Mouse (Mus musculus) frontal cortex, adult (tissue): ENCODE results near the gene Ttc29.

ENCODE experiments used
- ATAC-seq: cut with Nextera tagmentation; 2 replicates; pipeline ENCODE4 v1.9.2; 2017; ENCODE audit warnings: mild to moderate bottlenecking, moderate library complexity, mixed read lengths; ENCODE audit not compliant: low TSS enrichment

The Ttc29 gene

DNA sequence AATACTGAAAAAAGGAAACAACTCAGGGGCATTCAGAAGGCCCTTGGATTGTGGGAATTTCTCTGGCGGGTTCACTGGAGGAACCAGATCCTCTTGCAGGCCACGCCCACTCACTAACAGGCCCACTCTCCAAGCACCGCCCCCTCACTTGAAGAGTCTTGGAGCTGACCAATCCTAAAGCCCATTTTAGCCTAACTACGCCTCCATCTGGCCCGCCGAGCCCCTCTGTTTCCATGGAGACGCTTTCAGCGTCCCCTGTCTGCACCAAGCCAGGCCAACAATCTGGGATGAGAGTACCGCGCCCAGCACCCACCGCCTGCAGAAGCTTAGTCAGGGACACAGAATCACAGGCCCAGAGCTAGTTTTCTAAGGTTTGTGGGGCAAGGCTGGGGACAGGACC, at the start of gene Ttc29:
Gene Ttc29, plus strand, starts transcription at position 224 of the 400 bp plus-strand sequence.
- ATAC-seq = peak; percentile 59

DNA sequence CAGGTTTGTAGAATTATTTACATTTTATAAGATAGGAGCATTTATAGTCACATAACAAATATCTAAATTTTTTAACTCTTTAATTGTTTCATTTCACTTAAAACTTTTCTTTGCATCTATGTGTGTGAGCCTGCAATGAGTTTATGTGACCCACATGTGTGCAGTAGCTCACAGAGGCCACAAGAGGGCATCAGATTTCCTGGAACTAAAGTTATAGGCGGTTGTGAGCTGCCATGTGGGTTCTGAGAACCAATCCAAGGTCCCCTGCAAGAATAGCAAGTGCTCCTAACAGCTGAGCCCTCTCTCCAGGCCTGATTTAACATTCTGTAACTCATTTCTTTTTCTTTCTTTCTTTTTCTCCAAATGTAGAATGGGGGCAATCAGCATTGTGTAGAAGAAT, 41.7 kb upstream of the Ttc29 start:
- ATAC-seq = no peak

DNA sequence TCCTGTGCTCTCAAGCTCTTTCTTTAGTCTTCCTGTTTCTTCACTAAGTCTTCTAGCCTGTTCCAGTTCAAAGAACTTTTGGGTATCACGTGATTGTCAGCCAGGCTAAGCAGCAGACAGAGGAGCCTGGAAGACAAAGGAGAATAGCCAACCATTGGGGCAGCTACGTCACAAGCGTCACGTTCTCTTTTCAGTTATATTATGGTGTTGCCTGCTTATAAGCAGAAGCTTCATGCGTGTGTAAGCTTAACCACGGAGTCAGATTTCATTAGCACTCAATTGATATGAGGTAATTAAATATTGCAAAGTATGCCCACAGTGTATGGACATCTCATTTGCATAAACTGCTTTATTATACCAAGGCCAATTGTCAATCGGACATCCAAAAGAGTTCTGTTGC, 30.4 kb upstream of the Ttc29 start:
- no peak for ATAC-seq

DNA sequence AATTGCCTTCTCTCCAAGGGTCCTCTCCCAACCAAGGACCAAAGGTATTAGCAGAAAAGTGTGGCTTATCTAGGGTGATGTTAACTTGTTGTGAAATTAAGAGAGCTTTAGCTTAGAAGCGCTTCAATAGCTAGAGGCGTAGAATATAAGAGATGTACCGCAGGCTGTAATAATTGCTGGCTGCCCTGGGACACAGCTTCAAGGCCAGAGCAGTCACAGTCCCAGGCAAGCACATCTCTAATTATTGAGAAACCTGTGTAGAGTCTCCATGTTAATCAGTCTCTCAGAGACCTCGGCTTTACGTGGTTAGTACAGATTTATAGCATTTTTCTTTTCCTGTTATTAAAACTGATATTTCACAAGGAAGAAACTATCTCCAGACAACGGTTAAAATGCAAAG, 29.7 kb upstream of the Ttc29 start:
- no peak for ATAC-seq

DNA sequence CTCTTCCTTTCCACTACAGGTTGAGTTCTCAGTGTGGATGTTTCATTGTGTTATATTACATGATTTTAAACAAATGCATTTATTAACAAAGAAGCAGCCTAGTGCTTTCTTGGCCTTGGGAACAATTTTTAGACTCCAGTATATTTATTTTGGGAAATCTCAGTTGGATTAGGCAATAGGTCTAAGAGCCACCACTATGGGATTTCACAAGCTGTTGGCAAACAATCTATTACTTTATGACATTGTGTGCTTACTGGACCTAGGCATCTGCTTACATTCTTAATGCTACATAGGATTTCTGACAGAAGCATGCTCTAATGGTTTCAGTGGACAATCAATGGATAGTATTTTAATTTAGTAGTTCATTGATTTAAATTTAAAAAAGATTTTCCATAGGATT, 26.0 kb upstream of the Ttc29 start:
- no peak for ATAC-seq

DNA sequence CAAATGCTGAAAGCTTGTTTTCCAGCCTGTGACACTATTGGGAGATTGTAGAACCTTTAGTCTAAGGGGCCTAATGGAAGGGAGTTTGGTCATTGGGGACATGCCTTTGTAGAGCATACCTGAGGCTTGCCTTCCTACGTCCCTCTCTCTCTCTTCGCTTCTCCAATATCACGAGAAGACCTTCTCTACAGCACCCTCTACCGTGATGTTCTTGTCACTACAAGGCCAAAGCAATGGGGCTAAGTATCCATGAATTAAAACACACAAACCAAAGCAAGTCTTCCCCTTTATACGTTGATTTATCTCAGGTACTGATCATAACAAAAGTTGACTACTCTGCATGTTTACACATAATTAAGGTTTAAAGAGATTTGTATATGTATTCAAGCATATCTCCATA, 8.9 kb upstream of the Ttc29 start:
- ATAC-seq = no peak

DNA sequence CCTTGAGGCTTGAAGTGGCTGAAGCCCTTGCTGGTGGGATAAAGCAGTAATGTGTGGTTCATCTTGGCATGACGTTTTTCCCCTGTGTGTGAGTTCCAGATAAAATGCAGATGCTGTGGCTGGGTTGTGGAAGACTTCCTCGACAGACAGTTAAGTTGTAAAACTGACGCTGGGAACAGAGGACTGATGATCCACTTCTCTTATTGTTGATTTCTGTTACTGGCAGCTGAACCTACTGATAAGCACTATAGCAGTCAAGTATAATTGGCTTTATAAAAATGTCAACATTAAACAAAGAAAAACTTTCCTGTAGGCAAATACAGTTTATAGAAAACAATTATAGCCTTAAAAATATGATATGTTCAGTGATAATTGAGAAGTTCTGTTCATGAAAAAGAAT, 2.7 kb upstream of the Ttc29 start:
- ATAC-seq = no peak

DNA sequence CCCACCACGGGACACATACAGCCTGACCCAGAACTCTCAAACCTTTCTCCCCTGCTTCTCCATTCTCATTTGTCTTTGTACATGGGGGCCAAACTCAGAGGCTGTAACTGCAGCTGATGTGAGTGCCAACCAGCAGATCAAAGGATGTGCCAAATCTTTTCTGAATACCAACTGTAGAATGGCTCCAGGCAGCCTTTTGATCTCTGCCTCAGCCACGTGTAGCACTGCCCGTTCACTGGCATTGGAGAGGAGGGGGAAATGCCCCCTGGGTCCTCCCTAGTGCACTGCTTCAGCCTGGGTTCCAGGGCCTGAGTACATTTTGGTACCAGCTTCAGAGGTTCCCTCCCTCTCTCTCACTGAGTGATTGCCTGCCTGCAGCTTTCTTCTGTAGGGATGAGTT, 1.5 kb downstream of the Ttc29 start:
- ATAC-seq = no peak

DNA sequence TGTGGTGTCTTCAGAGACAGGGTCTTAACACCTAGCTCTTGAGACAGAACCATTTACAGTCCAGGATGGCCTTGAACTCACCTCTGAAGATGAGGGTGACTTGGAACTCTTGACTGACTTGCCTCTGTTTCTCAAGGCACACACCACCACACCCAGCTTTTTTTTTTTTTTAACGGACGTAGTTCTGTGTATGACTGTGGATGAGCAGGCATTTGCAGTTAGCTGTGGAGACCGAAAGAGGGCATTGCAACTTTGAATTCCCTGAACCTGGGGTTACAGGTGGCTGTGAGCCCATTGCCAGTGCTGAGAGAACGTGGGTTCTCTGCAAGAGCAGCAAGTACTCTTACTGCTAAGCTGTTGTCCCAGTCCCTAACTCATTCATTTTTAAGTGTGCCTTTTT, 13.0 kb downstream of the Ttc29 start:
- ATAC-seq = no peak

DNA sequence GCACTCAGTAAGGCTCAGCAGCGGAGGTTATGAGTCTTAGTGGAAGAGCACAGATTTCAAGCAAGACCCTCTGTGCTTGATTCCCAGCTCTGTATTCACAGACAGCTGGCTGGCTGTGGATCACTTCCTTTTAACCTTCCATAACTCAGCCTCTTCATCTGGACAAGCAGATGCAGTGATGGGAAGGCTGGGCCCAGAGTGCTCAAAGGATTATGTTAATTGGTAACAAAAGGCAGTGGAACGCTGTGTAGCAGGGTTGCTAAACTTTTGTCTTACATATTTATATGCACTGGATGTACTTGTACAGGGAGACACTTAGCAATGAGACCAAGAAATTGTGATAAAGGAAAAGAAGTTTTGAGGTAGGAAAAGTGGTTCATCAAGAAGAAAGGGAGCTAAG, 17.6 kb downstream of the Ttc29 start:
- no peak for ATAC-seq

DNA sequence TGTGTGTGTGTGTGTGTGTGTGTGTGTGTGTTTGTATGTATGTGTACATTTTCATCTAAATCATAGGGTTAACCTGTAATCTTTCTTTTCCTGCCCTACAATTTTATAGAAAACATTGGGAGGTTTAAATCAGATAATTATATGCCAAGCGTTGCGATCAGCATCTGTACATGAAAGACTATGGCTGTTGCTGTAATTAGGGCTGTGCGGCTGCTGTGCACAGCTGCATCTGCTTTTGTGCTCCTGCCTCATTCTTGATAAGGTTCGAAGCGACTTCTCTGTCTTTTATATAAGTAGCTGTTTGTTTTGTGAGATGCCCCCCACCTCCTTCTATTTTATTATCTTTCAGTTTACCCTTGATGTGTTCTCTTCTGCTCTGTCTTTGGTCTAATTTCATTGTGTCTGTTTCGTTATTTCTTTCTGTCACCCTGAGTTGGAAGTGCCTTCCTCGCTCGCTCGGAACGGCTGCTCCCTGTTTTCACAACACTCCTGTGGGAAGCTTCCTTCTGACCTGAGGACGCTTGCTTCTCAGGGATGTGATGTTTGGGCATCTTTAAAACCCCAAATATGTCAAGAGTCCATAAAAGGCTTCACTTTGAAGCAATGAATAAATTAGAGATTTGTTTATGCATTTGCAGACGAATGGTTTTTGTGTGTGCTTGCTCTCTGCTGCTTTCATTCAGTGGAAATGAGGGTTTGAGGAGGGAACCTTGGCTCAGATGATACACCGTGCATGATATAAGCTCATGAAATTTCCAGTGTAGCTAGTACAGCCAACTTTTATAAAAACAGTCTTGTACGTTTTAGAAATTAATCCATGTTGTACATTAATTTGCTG, 20.0 kb downstream of the Ttc29 start:
- ATAC-seq = no peak

DNA sequence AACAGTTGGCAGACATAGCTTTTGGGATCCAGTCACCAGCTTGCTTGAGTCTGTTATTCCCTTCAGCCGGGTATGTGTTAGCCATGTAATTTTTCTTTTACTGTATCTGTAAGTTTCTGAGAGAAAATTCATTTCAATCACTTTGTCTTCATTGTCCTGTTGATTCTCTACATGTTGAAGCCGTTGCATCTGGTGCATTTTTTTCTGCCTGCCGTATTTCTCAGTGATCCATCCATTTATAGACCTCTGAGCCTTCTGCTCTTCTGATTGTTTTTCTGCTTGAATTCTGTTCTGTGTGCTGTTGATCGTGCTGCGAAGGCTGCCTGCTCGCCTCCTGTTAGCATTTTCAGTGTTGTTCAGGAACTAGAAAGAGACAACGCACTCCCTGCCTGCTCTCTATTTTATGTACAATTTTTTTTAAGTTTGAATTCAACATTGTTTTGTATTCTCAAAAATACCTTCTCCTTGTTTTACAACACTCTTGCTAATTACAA, 20.7 kb downstream of the Ttc29 start:
- no peak for ATAC-seq

DNA sequence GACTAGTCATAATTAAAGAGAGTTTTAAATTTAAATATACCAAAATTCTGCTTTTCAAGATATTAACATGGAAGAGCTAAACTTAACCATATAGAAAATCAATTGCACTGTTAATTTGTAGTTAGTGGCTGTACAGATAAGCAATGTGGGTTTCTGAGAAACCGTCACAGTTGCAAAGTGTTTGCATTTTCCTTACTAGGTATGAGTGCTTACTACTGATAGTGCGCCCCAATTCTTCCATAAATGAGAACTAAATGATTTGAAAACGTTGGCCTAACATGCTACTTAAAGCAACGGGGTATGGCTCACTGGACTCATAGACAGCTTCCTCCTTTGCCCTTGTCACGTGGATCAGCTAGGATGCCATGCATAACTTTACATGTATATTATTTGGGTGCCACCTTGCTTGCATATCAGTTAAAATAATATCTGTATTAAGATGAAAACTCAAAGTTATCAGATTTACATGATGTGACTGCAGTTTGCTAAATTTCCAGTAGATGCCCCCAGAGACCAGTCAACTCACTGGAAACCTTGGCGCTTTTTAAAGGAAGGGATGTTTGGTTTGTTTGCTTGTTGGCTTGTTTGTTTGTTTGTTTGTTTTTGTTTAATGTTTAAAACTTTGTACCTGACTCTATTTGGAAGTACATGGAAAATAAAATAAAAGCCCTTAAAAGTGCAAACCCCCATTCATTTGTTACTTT, 25.0 kb downstream of the Ttc29 start:
- ATAC-seq = no peak

DNA sequence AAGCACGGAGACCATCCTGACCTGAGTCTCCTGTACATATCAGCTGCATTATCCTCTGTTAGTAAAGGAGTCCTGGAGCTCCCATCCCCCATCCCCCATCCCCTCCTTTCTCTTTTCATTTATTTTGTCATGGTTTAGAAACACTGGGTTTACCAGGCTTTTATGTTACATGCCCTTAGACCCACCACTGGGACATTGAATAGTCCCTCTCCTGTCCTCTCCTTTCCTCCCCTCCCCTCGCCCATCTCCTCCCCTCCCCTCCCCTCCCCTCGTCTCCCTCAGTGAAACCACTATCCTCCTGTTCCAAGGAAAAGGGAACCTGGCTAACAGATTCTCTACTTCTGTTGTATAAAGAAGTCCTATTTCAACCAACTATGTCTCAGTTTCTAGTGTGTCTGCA, 38.0 kb downstream of the Ttc29 start:
- no peak for ATAC-seq

DNA sequence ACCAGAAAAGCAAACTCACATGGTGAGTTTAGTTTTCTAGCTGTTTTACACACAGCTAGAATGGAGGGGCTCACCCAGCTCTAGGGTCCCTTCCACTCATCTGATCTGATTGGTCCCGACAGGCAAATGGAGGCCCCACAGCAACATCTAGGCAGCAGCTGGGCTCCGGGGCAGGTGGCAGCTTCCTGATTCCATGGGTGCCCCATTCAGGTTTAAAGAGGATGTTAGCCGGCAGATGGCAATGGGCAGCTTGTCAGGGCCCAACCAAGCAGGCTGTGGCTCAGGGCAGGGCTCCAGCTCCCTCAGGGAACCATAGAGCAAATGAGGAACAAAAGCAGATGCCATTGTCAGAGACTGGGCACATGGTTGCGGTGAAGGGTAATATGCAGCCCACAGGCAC, 41.3 kb downstream of the Ttc29 start:
- no peak for ATAC-seq

DNA sequence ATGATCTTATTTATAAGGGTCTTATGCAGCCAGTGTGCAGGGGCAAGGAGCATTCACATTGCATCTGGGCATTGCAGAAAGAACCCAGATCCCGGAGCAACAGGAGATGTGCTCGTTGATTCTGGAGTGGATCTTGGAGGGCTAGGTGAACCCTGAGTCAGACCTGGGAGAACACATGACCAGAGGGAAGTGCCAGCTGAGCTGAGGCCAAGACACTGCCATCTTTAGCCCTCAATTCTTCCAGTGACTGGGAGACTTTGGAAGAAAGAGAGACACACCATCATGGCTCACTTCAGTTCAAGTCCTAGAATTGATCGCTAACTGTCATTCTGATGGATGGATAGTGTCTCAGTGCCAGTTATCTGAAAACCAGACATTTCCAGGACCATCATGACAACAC, 41.9 kb downstream of the Ttc29 start:
- ATAC-seq = no peak

DNA sequence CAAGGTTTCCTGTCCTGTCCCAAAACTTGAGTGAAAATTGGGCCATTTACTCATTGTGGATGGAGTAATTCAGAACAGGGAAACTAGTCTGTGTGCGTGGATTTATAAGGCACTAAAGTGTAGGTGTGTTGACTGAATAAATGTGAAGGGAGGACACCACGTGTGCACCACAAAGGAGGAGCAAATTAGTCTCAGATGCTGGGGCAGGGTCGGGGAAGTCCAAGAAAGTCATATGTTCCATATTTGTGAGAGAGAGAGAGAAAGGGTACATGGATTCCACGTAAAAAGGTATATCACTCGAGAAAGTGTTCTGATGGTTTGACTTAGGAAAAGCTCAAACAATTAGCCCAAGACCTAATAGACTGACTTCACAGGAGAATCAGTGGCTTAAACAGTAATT, 52.4 kb downstream of the Ttc29 start:
- no peak for ATAC-seq

DNA sequence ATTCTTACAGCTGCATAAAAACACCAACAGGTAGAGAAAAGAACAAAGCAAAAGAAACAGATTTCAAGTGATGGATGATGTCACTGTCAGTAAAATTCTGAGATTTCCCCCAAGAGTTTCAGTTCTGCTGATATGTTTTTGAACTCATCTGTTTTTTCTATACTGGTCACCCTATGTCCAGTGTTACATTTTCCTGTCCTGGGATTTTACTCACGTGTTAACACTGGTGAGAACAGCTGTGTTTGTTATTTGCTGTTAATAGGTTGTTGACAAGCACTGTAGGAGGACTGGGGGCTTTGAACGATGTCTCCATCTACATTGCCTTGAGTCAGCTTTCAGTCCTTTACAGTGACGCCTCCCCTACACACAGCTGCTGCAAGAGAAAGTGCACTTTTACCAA, 53.1 kb downstream of the Ttc29 start:
- ATAC-seq = no peak

DNA sequence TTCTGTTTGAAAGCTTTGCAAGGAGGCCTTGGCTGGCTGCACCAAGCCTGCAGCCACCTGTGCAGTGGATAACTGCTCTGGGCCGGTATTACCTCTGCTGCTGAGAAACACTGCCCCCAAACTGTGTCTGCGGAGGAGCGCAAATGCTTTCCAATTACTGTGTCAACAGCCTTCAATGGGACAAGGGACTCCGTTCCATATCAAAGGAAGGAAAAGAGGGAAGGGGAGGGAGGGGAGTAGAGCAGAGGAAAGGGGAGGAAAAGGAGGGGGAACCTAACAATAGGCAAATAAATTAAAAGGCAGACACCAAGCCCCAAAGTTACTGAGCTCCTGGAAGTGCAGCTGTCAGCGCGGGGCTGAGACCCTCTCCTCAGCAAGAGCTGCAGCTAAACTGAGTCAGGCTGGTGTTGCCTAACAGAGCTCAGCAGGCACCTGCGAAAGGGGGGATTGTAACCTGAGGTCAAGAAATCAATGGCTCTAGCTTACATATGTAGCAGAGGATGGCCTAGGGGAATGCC, 54.9 kb downstream of the Ttc29 start:
- ATAC-seq = no peak

DNA sequence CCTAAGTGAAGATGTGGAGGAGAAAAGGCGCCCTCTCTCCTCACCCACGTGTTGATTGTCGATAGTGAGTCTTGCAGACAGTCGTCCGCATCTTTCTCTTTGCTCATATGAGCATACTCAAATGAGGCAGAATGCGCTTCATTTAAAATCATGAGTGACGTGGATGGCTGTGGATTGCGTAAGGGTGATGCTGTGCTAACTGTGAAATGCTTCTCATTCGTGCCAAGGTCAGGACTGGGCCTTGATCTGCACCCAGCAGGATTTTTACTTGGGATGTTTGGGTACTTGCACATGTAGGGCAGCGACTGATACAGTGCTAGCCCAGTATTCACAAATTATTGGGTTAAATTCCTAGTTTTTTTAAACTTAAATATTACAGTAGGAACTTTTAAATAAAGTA, 56.2 kb downstream of the Ttc29 start:
- ATAC-seq = no peak

DNA sequence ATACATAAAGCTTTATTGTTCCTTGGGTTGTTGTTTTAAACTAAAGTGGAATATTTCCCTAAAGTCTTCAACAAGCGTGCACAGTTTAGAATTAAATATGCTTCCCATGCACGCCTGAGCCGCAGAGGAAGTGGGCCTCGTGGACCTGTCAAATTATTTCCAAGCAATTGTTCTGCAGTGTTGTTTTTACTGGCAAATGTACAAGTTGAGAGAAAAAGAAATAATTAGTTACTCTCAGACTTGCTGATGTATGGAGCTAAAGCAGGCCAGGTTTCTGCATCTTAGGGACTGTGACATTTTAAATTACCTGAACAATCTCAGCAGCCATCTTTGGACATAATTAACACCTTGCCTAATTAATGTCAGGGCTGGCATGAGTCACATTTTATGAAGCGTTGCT, 58.3 kb downstream of the Ttc29 start:
- no peak for ATAC-seq

DNA sequence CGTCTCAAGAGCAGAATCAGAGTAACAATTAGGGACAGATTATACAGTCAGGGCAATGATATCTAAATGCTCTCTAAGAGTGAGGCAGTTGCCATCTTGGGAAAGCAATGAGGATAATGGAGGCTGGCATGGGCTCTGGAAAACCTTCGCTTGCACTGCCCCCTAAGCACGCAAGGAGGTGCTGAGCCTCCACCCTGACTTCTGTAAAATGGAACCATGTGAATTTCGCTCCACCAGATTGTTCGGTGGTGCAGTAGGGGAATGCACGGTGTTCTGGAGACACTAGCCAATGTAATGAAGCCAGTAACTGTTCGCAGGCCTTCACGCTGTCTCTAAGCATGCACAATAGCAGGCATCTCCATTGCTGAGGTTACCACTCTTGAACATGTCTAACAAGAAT, 63.0 kb downstream of the Ttc29 start:
- ATAC-seq = no peak

DNA sequence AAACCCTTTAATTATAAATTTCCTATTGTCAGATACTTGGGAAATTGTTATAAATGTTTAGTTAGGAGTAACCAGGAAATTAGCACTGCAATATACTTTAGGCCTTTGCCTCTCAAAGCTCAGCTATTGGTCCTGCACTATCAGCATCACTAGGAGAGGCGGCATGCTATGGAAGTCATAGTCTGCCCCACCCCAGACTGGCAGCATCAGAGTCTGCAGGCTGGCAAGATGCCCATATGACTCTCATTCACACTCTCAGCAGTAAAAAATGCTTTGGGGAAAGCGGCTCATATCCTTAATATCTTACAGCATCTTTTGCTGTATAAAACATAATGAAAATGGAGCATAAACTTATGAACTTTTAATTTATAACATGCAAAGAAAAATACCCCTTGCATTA, 64.3 kb downstream of the Ttc29 start:
- no peak for ATAC-seq
